Mouse (Mus musculus) layer of hippocampus, postnatal 10 days (tissue): ENCODE measurements at regions not wholly inside any gene's neighbourhood (a gene's known extent, or its start where the extent isn't known, plus 50 kb on each side); places are given as distances from the start of the nearest gene placed in this dataset.

Source experiments
- DNase-seq, 2 experiments: peaks; one replicate each; pipeline ENCODE4 v3.0.0; 2021; ENCODE audit warnings: low spot score in 2 of 2

DNA sequence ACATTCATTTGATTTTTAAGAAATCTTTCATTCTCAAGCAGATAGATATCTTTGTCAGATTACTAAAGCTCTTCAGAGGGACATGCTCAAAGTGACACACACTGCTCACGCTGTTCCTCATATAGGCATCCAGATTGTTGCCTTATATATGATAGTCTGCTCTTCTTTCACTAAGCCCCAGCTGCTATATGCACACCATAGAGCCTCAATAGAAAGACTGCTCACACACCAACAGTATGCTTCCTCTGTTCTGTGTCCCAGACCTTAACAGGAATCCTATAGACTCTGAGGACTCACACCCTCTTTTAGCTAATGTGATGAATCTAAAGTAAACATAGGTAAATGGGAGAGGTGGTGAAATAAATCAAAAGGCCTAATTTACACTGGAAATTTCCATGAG lies 561.8 kb downstream of the Smarca1 start:
- no peak for DNase-seq

DNA sequence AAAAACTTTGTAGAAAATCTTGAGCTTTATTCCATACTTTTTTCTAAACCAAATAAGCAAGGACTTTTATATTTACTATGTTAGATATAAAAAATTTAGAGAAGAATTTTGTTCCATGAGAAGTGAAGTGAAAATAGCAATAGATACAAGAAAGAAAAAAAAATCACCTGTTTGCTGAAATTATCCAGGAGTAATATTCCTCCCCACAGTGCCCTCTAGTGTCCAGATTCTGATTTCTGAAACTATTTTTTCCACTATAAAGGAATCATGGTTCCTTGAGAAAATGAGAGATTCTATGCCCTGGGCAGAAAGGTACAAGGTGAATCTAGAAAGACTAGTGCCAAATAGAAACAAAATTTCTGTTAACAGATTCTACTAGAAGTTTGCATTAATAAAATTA lies 564.0 kb downstream of the Smarca1 start:
- DNase-seq = no peak

DNA sequence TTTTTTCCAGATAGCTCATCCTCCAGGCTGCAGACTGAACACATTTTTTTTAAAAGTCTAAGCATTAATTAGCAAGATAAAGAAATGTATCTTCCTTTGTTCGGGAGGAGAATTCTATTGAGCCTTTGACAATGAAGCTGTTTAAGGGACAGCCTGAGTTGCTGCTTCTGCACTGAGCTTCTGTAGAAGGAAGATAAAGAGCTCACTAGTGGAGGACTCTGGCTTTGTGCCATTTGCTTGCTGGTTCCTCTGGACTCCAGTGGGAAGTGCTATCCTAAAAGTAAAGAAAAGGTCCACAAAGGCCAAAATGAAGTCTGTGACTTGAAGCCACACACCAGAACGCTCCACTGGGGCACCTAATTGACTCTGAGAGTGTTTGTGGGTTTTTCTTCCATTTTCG lies 577.0 kb downstream of the Smarca1 start:
- no peak for DNase-seq

- DNase-seq = no peak
Observed at GRCm38 (mm10) chrX:47307140-47307539, 585.6 kb downstream of the Smarca1 start.

DNA sequence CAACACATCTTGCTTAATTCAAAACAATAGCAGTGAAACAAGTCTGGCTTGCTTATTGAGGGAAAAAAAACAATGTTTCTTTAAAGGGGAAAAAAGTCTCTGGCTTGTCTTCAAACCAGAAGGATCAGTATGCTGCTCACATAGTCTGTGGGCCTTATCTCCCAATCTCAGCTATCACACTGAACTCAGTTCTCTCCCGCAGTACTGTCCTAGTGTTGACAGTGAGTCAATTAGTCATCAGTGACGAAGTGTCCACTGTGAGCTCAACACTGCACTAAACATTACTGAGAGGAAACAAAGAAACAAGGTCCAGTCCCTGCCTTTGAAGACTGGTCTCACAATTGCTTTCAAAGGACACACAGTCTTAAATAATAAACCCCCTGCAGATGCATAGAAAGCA lies 589.2 kb downstream of the Smarca1 start:
- no peak for DNase-seq

GRCm38 (mm10) chrX:47292548-47293147 lies 600.1 kb downstream of the Smarca1 start:
- DNase-seq = peak; percentile 44 to 52
